Mouse (Mus musculus): ENCODE measurements around the gene Tmem41b.
"Not testable (repeated sequence)": the region's sequence is repeated elsewhere in the genome, so short reads cannot be mapped to it uniquely, and the experiment has no call there.

The Tmem41b gene

DNA sequence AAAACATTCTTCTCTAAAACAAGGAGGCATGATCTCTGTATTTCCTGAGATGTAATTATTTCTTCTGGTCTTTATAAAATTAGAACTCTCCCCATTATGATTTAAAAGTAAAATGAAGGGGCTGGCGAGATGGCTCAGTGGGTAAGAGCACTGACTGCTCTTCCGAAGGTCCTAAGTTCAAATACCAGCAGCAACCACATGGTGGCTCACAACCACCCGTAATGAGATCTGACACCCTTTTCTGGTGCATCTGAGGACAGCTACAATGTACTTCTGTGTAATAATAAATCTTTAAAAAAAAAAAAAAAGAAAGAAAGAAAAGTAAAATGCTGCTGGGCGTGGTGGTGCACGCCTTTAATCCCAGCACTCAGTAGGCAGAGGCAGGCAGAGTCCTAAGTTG is 9.6 kb downstream of the Tmem41b start:
- DNase-seq (ENCODE audit: low read depth, low spot score): not testable (repeated sequence)

DNA sequence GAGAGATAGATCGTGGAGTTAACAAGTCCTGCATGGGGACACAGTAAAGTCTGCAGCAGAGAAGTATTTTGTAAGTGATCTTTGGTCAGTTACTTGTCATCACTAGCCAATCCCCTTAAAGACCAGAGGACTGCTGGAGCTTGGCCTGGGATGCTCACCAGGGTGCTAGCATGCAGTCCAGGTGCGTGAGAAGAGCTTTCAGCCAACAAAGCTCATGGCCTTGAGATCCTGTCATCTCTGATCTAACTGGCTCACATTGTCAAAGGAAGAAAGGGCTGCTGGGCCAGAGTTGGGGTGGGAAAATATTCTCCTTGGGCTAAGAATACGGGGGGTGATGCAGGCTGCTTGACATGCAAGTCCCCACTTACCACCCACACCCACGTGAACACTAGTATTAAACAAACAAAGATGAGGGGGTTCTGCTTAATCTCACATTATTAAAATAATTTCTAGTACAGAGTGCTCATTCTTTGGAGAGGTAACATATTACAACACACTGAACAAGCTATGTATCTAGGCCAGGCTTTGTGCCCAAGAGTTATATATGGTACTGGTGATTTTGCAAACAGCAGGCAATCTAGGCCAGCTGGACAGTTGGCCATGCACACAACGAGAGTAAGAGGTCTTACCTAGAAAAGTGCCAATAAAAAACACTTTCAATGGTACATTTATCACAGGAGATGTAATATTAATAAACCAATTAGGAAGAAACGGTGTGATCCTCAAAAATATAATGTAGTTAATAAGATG is 10.6 kb downstream of the Tmem41b start:
- no peak for DNase-seq (ENCODE audit: low read depth, low spot score)

- no peak for DNase-seq (ENCODE audit: low read depth, low spot score)
Measured at GRCm38 (mm10) chr7:109969542-109969941, 17.2 kb downstream of the Tmem41b start.

DNA sequence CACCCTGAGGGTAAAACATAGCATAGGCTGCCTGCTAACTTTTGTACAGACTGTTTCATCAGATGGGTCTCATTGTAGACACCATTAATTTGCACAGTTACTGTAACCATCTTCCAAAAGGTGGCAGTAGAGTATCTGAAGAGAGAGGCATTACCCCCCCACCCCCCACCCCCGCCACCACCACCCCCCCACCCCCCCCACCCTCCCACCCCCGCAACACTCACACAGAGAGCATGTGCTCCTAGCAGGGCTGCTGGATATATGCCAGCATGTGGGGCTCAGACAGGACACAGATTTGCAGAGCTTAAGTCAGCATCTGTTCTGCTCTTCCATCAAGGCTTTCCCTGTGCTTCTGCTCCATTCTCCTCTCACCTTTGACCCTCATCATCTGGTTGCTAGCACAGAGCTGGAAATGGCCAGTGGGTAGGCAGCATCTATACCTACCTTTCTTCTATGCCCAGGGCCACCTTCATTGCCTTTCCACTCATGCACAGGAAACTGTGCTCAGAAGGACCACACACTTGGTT is 17.7 kb downstream of the Tmem41b start:
- DNase-seq (ENCODE audit: low read depth, low spot score): no peak

- no peak for DNase-seq (ENCODE audit: low read depth, low spot score)
Measured at GRCm38 (mm10) chr7:109967805-109968579, 18.7 kb downstream of the Tmem41b start.

- DNase-seq (ENCODE audit: low read depth, low spot score): no peak
Measured at GRCm38 (mm10) chr7:109965658-109966057, 21.1 kb downstream of the Tmem41b start.

DNA sequence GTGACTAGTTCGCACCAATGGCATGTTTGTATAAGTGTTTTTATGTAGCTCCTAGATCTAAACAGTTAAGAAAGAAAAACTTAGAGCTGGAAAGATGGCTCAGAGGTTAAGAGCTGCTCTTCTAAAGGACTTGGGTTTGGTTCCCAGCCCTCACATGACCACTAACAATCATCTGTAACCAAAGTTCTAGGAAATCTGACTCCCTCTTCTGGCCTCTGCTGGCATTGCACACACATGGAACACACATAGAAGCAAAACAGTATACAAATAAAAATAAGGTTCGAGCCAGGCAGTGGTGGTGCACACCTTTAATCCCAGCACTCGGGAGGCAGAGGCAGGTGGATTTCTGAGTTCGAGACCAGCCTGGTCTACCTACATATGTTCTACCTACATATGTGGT is 23.0 kb downstream of the Tmem41b start:
- DNase-seq (ENCODE audit: low read depth, low spot score): no peak

DNA sequence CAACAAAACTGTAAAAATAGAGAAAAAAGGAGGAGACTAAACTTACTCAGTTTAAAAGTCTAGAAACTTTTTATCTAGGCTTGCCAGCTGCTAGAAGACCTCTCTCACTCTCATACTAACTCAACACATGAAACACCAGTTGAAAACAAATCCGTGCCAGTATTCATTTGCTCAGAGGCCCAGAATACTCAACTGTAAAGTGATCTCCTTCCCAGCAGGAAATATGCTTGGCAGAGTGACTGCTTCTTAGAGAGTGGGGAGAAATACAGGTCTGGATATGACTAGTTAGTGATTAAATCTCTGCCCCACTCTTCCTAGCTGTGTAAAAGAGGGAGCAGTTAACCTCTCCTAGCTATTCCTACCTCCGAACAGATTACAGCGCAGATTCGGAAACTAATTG is 24.1 kb downstream of the Tmem41b start:
- no peak for DNase-seq (ENCODE audit: low read depth, low spot score)

DNA sequence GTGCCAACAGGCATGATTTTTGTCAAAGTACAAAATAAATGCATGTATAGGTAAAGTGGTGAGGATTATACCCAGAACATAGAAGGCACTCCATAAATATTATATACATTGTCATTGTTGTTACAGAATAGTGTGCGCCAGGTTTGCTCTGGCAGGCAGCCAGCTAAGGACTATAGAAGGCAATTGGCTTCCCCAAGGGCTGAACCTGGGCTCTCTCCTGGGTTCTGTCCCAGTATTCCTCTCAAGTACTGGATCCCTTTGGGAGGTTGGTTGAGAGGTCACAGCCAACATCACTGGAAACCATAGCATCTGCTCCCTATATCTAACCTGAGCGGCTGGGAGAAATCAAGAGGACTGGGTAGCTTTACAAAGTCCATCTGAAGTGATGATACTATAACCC is 25.2 kb downstream of the Tmem41b start:
- DNase-seq (ENCODE audit: low read depth, low spot score): no peak

DNA sequence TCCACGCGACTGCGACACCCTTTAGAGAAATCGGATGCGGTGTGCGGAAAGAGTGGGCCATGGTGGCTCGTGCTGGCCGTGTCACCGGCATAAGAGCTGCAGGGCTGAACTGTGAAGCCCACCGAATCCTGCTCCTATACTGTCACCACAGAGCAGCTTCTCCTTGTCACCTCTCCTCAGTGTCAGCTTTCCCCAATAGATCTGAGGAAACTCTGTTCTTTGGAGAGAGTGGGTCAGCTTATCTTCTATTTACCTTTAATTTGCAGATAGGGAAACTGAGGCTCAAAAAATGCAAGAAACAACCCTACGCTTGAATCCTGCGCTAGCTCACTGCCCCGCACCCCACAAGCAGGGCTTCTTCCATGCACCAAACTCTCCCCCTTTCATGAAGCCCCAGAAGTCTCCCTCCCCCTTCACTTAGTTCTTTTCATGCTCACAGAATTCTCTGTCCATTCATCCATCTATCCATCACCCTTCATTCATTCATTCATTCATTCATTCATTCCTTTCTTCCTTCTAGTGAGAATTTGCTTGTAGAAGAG is 26.0 kb downstream of the Tmem41b start:
- no peak for DNase-seq (ENCODE audit: low read depth, low spot score)

GRCm38 (mm10) chr7:109959716-109960612 is 26.8 kb downstream of the Tmem41b start, which contains the start of gene Dennd5a:
Dennd5a (minus strand) TSS chr7:109960470.
- no peak for DNase-seq (ENCODE audit: low read depth, low spot score)

- DNase-seq (ENCODE audit: low read depth, low spot score): peak; percentile 27
Measured at GRCm38 (mm10) chr7:109958843-109959715, 27.6 kb downstream of the Tmem41b start.

GRCm38 (mm10) chr7:109957996-109958789 is 28.5 kb downstream of the Tmem41b start:
- DNase-seq (ENCODE audit: low read depth, low spot score): no peak

GRCm38 (mm10) chr7:109954622-109955401 is 31.9 kb downstream of the Tmem41b start:
- no peak for DNase-seq (ENCODE audit: low read depth, low spot score)

GRCm38 (mm10) chr7:109951297-109951696 is 35.4 kb downstream of the Tmem41b start:
- DNase-seq (ENCODE audit: low read depth, low spot score): no peak

DNA sequence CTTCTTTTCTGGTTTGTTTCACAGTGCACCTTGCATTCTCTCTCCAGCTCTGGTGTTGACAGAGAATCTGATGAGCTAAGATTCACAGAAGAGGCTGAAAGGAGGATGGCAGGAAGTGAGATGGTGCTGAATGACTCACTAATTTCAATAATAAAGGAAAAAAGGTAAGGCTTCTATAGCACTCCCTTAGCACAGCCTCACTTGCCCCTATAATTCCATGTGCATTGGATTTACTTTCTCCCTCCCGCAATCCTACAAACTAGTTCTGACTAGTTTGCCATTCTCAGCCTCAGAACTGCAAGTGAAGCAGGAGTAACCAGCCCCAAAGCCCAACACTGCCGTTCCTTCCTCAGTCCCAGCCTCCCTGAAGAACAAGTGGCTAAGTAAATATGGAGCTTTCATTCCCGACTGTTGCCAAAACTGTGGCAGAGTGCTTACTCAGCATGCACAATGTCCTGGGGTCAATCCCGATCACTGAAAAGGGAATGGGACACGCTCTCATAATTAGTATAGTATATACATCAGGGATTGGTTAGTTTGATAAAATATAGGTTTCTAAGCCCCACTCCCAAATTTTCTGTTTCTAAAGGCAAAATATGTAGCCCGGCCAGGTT is 42.2 kb downstream of the Tmem41b start:
- DNase-seq (ENCODE audit: low read depth, low spot score): no peak

DNA sequence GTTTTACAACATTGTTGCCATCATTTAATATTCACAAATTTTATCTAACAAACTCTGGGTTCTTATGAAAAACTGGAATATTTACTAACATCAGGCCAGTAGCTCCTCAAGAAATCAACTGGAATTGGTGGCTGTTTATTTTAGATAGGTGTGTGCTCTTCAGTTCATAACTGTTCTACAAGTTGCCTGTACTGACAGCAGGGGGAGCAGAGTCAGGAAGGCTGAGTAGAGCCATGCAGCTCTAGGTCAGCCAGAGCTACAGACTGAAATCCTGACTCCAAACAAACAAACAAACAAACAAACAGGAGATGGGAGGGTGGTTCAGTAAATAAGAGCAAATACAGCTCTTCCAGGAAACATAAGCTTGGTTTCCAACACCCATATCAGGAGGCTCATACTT is 57.1 kb downstream of the Tmem41b start:
- no peak for DNase-seq (ENCODE audit: low read depth, low spot score)

GRCm38 (mm10) chr7:109928365-109928764 is 58.4 kb downstream of the Tmem41b start:
- no peak for DNase-seq (ENCODE audit: low read depth, low spot score)
